In the genomic region with DNA sequence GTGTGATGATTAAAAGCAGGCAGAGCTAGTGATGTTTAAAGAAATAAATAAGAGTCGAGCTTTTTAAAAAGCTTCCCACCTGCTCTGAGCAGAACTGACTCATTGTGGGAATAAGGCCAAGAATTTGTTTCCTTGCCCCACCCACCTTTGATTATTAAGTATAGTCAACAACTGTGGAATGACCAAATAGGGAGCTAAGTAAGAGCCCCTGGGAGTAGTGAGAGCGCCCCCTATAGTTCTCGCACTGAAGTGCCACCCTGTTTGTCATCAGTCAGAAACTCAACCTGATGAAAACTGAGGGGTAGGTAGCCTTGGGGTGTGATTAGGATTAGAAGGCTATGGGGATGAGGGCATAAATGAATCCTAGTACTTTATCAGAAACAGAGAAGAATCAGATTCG, we compare ENCODE assay signal across 8 mouse cellular contexts. TPM values are rescaled to one million over a fixed set of nuclear protein-coding genes. Genes with fewer than 3 reads are reported as not detected.
A peak's percentile ranks its signal among the peaks of the same experiment; 100 is the strongest.
DNase-seq lines count a peak whose midpoint lies in the region; ATAC-seq and TF ChIP-seq lines count a peak whose summit lies in the region.

No protein-coding gene starts in this region.

- H3K4me2 ChIP-seq in intestine, postnatal 0 days (replicated peaks; ENCODE audit: low read depth): no peak overlapping the region
- H3K4me2 ChIP-seq in intestine, embryonic 15.5 days (replicated peaks): no peak overlapping the region

- no peak overlapping the region for H3K4me3 ChIP-seq in intestine, postnatal 0 days (ENCODE audit: low read depth, low read length)
- H3K4me3 ChIP-seq in intestine, embryonic 15.5 days (replicated peaks): no peak overlapping the region

- H3K27ac ChIP-seq in intestine, postnatal 0 days (ENCODE audit: low read depth, low read length): 0 out of 2 replicates have a peak overlapping the region, but pooled peaks have one; percentile 28
- H3K27ac ChIP-seq in intestine, embryonic 15.5 days: no peak overlapping the region

- DNase-seq in 3T3-L1 (ENCODE audit: low read depth, low spot score): peak; percentile 66
- peak; percentile 23 for DNase-seq in CD4-positive helper T cell, adult 2 months (ENCODE audit: low read depth, low spot score)
- DNase-seq in heart, postnatal 10 days: peak; percentile 24 to 46
- DNase-seq in adrenal gland, postnatal 10 days: no peak
- DNase-seq in left cerebral cortex, postnatal 25 days (ENCODE audit: low spot score in 2 of 2): no peak

- no peaks in the 10 kb centered on the region for H3K27me3 ChIP-seq in intestine, postnatal 0 days (replicated peaks; ENCODE audit: control insufficient read depth, insufficient read depth, low read length)
- no peaks in the 10 kb centered on the region for H3K27me3 ChIP-seq in intestine, embryonic 15.5 days (replicated peaks)

- ATAC-seq in intestine, postnatal 0 days: peak; percentile 16; the same call in 1 of the 2 replicates
- ATAC-seq in intestine, embryonic 15.5 days: no peak
- ATAC-seq in erythroblast, adult 5-6 weeks (replicated peaks; ENCODE audit: low FRiP score, poor library complexity, severe bottlenecking): no peak

- no peaks in the 10 kb centered on the region for H3K36me3 ChIP-seq in intestine, postnatal 0 days (ENCODE audit: control insufficient read depth, insufficient read depth)
- H3K36me3 ChIP-seq in intestine, embryonic 15.5 days: no peaks in the 10 kb centered on the region

- intact Hi-C loops in heart, postnatal 10 days (cut with DNase I): loop anchor here (5.0 kb wide), 1 partner anchor 264 kb away; no protein-coding TSS in a partner anchor
- intact Hi-C loops in left cerebral cortex, postnatal 25 days (cut with DNase I): loop anchor here (5.0 kb wide), 1 partner anchor 309 kb away; no protein-coding TSS in a partner anchor

- no peak overlapping the region for H3K9ac ChIP-seq in intestine, postnatal 0 days (ENCODE audit: low read depth, low read length)
- no peak overlapping the region for H3K9ac ChIP-seq in intestine, embryonic 15.5 days

- peaks cover 17% of the 10 kb centered on the region for H3K4me1 ChIP-seq in intestine, postnatal 0 days (replicated peaks; ENCODE audit: control insufficient read depth, insufficient read depth, low read length)
- H3K4me1 ChIP-seq in intestine, embryonic 15.5 days (replicated peaks): peaks cover 34% of the 10 kb centered on the region

- TF ChIP-seq CTCF in intestine, postnatal 0 days (IDR thresholded peaks at IDR 0.05; ENCODE audit: low read depth): peak; percentile 67

- no peaks in the 10 kb centered on the region for H3K9me3 ChIP-seq in intestine, postnatal 0 days (ENCODE audit: control insufficient read depth)
- no peaks in the 10 kb centered on the region for H3K9me3 ChIP-seq in intestine, embryonic 15.5 days

- 25% methylated on average over 4 of the region's 4 CpGs for WGBS in intestine, postnatal 0 days
- 45% methylated on average over 4 of the region's 4 CpGs for WGBS in intestine, embryonic 15.5 days

RNA-seq across cellular contexts. Expression of a gene that starts 1.8 kb away (rescaled TPM):
- 854 and 883 TPM in 2 replicates for polyA plus RNA-seq in intestine, postnatal 0 days (2015; fragmentation: Nextera tagmentation; extraction: Ambion mirVana)
- polyA plus RNA-seq in intestine, embryonic 15.5 days (2015; fragmentation: Nextera tagmentation; extraction: Ambion mirVana): 37.4 and 51.1 TPM in 2 replicates
- total RNA-seq in heart, postnatal 10 days (2021): not detected
- total RNA-seq in erythroblast, adult 5-6 weeks (2015; ENCODE audit: low replicate concordance): not detected in 2 replicates
- not detected in 2 replicates for total RNA-seq in erythroblast, adult 5-6 weeks (2017; ENCODE audit: low replicate concordance)
- 1 to 10 TPM; 2.8 to 3.9 TPM for total RNA-seq in adrenal gland, postnatal 10 days (2021)
- not detected for total RNA-seq in left cerebral cortex, postnatal 25 days (2021)

RNA-seq across cellular contexts. Expression of a gene that starts 16.7 kb away (rescaled TPM):
- polyA plus RNA-seq in intestine, postnatal 0 days (2015; fragmentation: Nextera tagmentation; extraction: Ambion mirVana): 0.34 and 0.44 TPM in 2 replicates
- 0.21 and 0.28 TPM in 2 replicates for polyA plus RNA-seq in intestine, embryonic 15.5 days (2015; fragmentation: Nextera tagmentation; extraction: Ambion mirVana)
- not detected for total RNA-seq in heart, postnatal 10 days (2021)
- total RNA-seq in erythroblast, adult 5-6 weeks (2015; ENCODE audit: low replicate concordance): not detected in 2 replicates
- 1.5 TPM in 1 of 2 replicates, not detected in the other for total RNA-seq in erythroblast, adult 5-6 weeks (2017; ENCODE audit: low replicate concordance)
- total RNA-seq in adrenal gland, postnatal 10 days (2021): not detected
- not detected for total RNA-seq in left cerebral cortex, postnatal 25 days (2021)

RNA-seq across cellular contexts. Expression of a gene that starts 27.3 kb away (rescaled TPM):
- 11.0 and 12.4 TPM in 2 replicates for polyA plus RNA-seq in intestine, postnatal 0 days (2015; fragmentation: Nextera tagmentation; extraction: Ambion mirVana)
- 29.0 and 29.5 TPM in 2 replicates for polyA plus RNA-seq in intestine, embryonic 15.5 days (2015; fragmentation: Nextera tagmentation; extraction: Ambion mirVana)
- 1 to 10 TPM; 7.5 to 7.9 TPM for total RNA-seq in heart, postnatal 10 days (2021)
- total RNA-seq in erythroblast, adult 5-6 weeks (2015; ENCODE audit: low replicate concordance): 3.1 and 9.6 TPM in 2 replicates
- 0.28 and 1.5 TPM in 2 replicates for total RNA-seq in erythroblast, adult 5-6 weeks (2017; ENCODE audit: low replicate concordance)
- 10 to 100 TPM; 11.2 to 14.4 TPM for total RNA-seq in adrenal gland, postnatal 10 days (2021)
- total RNA-seq in left cerebral cortex, postnatal 25 days (2021): 1 to 10 TPM; 7.0 to 8.7 TPM

RNA-seq across cellular contexts. Expression of a gene that starts 39.4 kb away (rescaled TPM):
- polyA plus RNA-seq in intestine, postnatal 0 days (2015; fragmentation: Nextera tagmentation; extraction: Ambion mirVana): not detected in 2 replicates
- polyA plus RNA-seq in intestine, embryonic 15.5 days (2015; fragmentation: Nextera tagmentation; extraction: Ambion mirVana): 0.05 and 0.06 TPM in 2 replicates
- under 1 TPM; 0.15 to 0.22 TPM for total RNA-seq in heart, postnatal 10 days (2021)
- total RNA-seq in erythroblast, adult 5-6 weeks (2015; ENCODE audit: low replicate concordance): not detected in 2 replicates
- not detected in 2 replicates for total RNA-seq in erythroblast, adult 5-6 weeks (2017; ENCODE audit: low replicate concordance)
- total RNA-seq in adrenal gland, postnatal 10 days (2021): not detected
- under 1 TPM; 0.23 to 0.34 TPM for total RNA-seq in left cerebral cortex, postnatal 25 days (2021)

RNA-seq across cellular contexts. Expression of a gene that starts 41.5 kb away (rescaled TPM):
- 30.9 and 31.8 TPM in 2 replicates for polyA plus RNA-seq in intestine, postnatal 0 days (2015; fragmentation: Nextera tagmentation; extraction: Ambion mirVana)
- 33.2 and 37.9 TPM in 2 replicates for polyA plus RNA-seq in intestine, embryonic 15.5 days (2015; fragmentation: Nextera tagmentation; extraction: Ambion mirVana)
- total RNA-seq in heart, postnatal 10 days (2021): not detected
- not detected in 2 replicates for total RNA-seq in erythroblast, adult 5-6 weeks (2015; ENCODE audit: low replicate concordance)
- not detected in 2 replicates for total RNA-seq in erythroblast, adult 5-6 weeks (2017; ENCODE audit: low replicate concordance)
- total RNA-seq in adrenal gland, postnatal 10 days (2021): not detected
- not detected for total RNA-seq in left cerebral cortex, postnatal 25 days (2021)

Comparison
In these comparisons a context has a peak if more than half of its experiments do, and no peak if none do; other contexts are left out.
1. DNase-seq: peak in 3T3-L1 (single experiment), CD4-positive helper T cell, adult 2 months (single experiment) and heart, postnatal 10 days (2 of 2); none in adrenal gland, postnatal 10 days (single experiment) and left cerebral cortex, postnatal 25 days (0 of 2).